Mouse (Mus musculus) spleen, adult 12 weeks (tissue): ENCODE measurements around the gene Erbb2.

Experiments
- DNase-seq: peaks from one replicate; pipeline ENCODE4 v3.0.0; 2022; ENCODE audit warnings: low spot score

Gene Erbb2

DNA sequence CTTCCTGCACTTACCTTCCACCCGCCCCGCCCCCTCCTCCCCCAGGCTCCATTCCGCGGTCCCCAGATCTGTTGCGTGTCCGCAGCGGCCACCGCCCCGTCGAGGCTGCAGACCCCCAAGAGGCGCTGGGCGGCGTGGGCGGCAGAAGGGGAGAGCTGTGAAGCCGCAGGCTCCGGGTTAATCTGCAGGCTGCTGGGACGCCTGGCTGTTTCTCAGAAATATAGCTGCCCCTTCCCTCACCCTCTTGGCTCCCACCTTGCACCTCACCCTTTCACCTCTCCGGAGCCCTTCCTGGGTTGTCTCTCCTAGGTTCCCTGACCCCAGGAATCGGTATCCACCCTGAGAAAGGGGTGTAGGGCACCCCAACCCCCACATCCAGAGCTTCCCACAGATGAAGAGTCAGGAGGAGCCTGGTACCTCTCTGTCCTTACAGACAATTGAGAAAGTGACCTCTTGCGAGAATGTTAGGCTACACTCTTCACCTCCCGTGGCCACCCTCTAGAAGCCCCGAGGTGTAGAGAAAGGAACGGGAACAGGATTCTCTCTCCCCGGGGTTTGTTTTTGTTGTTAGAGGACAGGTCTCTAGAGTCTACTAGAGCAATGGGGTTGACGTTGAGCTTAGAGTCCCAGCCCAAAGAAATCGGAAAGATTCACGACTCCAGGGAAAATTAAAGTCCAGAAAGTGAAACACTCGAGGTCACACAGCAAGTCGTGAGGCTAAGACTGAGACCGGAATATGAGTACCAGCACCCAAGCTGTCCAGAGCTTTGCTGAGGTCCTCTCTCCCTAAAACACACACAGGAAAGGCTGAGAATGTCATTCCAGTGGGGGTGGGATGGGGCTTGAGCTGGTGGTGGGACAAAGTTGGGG, 46.1 kb downstream of the Erbb2 start:
- DNase-seq: no peak

DNA sequence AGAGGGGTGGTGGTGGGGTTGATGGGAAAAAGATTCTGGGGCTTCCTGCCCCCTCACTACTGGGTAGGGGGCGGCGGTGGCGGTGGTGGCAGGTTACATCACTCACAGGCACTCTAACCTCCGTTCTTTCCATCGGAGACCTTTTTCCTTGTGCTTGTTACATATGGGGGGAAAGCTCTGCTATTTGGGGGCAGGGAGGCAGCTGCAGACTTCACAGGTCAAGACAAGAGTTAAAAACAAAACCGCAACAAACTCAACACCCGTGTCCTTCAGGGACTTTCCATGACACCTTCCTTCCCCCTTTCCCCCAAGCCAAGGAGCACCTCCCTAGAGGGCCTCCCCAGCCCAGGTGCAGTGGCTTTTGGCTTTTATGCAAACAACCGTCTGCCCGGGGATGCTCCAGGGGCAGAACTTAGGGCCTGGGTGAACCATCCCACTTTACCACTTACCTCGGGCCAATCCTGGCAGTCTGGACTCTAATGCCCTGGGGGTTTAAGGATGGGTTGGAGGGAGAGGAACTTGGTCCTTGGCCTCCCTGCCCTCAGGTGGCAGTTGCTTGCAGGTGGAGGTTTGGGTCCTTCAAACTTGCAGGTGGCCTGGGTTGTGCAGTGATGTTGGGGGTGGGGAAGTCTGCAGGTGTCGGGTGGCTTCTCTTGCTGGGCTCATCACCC, 46.9 kb downstream of the Erbb2 start:
- DNase-seq: peak; percentile 52

DNA sequence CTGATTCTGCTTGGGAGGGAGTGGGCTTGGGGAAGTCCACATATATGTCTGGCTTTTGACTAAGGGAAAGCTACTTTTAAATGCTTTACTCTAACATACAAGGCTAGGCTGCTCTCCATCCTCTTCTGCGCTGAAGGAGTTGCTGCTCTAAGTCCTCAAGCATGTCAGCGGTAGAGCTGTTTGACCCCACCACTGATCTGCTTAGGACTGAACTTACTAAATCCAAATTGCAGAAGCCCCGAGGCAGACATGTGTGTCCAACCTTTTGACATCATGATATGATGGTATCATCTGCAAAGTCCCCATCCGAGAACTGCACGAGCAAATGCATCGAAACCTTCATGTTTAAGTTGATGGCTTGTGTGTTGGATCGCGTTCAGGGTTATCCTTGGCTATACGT, 47.6 kb downstream of the Erbb2 start:
- no peak for DNase-seq

DNA sequence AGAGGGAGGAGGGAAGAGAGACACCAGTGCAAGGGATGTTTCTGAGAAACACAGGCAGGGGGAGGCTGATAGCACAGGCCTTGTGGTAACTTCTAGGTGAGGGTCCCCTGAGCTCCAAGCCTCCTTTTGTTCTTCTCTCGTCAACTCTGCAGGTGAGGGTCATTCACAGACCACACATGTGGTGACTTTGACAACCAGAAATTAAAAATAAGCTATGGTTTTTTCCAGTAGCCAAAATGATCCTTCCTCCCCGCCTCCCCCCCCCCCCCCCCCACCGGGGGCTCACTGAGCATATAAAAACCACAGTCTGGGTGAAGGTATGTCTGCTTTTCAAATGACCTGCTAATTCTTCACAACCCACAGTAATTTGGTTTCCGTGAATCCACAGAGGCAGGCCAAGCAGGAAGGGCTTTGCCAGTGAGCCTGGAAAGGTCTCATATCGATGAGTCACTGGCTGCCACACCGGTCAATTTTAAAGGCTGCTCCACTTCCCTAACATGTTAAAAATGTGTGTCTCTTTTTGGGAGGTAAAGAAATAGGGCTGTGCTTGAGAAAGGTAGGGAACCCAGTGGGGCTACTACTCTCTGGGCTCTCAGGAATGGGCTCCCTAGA, 48.9 kb downstream of the Erbb2 start:
- DNase-seq: no peak

DNA sequence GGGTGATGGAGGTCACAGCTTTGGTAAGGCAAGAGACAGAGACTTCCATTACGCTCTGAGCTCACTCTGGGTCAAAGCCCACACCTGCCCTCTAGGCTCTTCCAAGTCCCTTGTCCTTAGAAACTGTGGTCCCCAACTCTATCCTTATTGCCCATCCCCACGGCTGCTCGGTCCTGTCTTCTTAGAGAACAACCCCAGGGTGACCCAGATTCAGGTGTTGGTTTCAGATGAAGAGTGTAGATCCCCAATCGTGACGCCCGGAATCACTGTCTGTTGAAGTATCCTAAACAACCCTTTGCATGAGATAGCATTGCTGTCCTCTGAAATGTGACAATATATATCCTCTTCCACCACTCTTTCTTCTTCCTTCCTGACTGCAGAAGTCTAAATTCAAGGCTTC, 50.0 kb downstream of the Erbb2 start:
- DNase-seq: no peak

DNA sequence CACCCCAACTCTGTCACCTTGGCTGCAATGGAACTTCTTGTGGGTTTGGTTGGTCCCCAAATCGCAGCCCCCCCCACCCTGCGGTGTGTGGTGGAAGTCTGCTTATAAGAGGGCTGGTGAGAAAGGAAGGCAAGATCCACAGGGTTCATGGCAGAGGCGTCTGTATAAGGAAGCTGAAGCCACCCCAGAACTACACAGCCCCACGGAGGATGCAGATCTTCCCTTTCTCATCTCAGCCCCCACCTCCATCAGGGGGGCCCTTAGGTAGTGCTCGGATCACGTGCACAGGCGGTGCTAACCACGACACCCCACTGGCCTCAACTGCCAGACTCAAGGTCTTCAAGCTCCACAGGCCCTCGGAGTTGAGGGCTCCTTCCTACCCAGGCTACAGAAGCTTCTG, 51.6 kb downstream of the Erbb2 start:
- no peak for DNase-seq

DNA sequence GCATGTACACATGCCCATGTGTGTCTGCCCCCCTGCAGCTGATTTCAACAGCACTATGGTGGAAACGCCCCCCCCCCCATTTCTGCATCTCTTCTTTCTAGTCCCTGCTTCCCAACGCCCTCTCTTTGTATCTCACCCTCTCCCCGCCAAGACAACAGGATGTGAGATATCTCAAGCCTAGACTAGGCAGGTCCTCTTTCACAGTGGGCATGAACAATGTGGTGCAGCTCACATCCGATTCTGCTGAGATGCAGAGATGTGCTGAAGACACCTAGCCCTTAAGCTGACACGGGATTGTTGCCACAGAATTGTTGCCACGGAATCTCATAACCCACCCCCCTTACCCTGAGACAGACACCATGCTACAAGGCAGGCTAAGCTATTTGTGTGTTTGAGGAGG, 52.2 kb downstream of the Erbb2 start:
- no peak for DNase-seq

DNA sequence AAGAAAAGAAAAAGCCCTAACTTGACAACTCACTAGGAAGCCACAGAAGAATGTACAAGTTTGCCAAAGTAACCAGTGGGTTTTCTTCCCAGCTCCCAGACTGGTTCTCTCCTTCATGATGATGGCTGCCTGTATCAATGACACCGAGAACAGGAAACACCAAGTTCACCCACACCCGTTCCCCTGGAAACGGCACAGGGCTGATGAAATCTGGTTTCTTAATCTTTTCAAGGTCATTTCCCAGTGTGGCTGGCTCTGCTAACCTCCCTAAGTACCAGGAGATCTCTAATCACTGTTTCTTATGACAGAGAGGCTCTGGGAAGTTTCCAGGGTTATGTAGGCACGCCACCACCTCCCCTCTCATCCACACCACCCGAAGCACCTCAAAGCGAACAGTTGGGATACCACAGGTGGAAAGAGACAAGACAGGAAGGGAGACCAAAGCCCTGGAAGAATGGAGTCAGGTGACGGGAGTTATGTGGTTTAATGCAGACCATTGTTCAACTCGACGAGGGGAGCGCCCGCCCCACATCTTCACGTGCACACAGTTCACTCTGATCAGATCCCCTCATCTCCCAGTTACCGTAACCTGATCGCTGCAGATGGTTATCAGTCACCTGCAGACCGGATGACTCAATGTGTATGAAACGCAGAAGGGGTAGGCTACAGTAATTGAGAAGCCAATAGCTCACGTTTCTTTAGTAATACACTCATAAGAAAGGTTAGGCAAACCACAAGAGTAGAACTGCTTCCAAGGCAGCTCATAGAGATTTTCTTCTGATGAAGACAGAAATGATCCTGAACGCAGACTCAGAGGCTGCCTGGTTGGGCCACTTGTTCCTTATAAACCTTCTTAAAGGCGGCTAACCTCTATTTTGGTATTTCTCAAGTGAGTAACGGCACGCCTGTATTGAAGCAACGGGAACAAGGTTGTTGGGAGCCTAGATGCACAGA, 57.8 kb downstream of the Erbb2 start:
- DNase-seq: no peak

DNA sequence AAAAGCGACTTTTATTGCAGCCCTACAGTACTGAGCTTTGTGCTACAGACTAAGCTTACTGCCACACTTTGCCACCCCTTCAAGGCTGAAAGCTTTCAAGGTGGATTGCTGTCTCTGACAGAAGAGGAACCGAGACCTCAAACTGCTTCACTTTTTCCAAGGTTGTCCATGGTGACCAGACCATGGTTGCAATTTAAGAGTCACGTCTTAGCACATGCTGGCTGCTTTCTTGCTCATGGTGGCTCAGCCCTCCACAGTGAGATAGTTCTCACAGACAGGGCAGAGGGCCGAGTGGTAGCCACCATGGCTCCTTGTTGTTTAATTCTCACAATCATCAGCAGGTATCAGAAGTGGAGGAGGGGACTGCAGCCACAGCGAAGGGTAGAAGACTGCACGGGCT, 58.5 kb downstream of the Erbb2 start:
- DNase-seq: no peak

DNA sequence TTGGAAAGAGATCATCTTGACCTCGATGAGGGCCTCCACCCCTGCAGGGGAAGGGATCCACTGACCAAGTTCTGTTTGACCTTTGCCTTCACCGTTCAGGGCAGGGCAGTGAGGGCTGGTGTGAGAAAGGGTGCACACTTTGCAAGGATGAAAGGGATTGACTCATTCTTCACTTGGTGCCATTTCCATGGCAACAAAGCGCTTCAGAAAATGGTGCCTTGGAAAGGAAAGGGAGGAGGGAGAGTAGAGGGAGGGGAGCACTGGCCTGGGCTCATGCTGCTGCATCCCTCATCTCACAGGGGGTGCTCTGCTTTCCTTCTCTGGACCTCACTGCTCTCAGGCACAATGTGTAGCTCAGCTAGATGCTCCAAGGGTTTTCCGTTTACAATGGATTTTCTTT, 60.4 kb downstream of the Erbb2 start:
- no peak for DNase-seq

DNA sequence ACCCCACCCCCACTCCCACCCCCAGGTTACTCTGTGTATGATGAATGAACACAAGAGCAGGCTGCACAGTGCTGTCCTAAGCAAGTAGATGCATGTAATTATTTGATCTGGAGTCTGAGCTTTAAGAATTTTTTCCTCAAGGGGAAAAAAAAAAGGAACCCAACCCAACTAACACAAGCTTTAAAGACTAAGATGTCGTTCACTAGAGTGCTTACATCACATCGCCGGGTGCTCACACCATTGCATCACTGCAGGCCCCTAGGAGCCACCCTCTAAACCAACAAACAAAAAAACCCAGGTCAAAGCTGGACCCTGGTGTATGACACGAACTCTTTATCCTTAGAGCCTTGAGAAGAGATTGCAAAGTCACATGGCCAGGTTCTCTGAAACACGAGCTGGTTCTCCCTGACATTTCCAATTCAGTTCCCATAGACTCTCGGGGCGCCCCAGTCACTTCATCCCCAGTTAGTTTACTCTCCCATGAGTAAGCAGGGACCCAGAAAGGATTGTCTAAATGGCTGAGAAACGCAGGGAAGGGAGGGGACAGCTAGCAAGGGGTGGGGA, 61.7 kb downstream of the Erbb2 start:
- DNase-seq: no peak

DNA sequence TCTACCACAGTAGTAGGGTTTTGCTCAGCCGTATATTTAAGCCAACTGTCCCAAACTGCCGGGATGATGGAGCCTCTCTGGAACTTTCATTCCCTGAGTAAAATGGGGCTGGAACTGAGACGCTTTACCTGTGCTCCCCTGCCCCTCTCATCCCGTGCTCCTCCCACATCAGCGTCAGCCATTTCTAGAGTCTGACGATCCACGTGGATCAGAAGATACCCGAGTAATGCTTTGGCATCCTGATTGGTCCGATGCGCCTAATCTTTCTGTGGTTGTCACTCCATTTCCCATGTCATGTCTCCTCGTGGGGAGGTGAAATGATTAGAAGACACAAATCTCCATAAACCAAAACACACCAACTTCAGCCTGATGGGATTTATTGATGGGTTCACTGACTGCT, 62.7 kb downstream of the Erbb2 start:
- DNase-seq: no peak

DNA sequence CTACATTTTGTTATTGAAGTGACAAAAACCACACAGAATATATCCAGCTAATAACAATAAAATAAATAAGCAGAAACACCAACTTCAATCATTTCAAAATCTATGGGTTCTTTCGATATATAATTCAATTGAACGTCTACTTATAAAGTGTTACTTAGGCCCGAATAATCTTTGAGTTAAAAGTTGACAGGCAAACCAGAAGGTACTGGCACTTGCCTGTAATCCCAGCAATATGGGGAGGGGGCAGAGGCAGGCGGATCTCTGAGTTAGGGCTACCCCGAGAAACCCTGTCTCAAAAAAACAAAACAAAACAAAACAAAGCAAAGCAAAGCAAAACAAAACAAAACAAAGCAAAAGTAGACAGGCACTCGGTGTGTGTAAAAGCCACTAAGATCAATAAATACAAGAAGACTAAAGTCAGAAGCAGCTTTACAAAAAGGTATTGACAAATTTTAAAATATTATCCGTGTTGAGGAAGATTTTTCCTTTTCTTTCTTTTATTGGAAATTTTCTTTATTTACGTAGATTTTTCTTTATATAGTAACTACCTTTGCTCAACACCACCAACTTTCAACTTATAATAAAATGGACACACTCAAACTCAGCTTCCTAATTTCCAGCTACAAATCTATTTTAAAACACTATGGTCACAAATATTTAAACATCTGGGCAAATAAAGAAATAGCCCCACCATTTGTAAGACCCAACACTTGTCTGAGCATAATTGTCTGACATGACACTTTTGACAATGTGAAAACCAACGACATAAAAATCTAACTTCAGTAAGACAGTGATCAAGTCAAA, 63.6 kb downstream of the Erbb2 start:
- no peak for DNase-seq

DNA sequence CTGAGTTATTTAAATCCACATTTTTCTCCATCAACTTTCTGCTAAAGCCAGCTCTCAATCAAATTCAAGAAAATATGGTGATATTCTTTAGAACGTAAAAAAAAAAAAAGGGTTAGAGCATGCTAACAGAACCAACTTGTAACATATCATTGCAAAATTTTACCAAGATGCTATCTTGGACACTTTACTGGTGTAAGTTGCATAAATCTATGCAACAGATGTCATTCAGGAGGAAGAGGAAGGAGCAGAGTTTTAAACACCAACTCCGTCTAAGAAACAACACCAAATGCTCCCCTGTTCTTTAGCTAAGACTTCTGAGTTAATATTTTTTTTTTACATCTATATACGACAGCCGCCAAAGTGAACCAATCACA, 64.2 kb downstream of the Erbb2 start:
- no peak for DNase-seq

DNA sequence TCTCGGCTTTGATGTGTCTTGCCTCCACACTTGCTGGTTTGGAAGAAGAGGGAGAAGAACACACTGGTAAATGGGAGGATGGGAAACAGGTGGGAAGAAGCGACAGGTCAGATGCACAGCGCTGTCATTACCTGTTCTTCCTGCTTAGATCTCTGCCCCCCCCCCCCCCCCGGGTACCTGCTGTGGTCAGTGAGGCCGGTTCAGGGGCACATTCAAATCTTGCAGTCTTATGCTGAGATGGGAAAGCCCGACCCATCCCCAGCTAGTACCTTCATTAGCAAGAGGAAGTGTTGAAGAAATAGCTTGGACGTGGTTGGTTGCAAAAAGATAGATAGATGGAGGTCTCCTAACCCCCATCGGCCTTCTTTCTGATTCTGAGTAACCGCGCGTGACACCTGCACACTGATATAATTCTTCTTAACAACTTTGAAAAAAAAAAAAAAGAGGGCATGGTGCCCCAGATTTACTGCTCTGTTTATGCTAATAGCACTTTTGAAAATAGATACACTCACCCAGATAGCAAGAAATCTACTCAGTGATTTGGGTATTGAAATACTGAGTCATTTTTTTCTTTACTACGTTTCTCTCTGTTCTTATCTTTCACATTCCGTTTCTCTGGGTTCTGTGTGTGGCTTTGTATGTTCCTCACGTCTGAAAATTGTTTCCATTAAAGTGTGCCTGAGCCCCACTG, 64.9 kb downstream of the Erbb2 start:
- DNase-seq: no peak

DNA sequence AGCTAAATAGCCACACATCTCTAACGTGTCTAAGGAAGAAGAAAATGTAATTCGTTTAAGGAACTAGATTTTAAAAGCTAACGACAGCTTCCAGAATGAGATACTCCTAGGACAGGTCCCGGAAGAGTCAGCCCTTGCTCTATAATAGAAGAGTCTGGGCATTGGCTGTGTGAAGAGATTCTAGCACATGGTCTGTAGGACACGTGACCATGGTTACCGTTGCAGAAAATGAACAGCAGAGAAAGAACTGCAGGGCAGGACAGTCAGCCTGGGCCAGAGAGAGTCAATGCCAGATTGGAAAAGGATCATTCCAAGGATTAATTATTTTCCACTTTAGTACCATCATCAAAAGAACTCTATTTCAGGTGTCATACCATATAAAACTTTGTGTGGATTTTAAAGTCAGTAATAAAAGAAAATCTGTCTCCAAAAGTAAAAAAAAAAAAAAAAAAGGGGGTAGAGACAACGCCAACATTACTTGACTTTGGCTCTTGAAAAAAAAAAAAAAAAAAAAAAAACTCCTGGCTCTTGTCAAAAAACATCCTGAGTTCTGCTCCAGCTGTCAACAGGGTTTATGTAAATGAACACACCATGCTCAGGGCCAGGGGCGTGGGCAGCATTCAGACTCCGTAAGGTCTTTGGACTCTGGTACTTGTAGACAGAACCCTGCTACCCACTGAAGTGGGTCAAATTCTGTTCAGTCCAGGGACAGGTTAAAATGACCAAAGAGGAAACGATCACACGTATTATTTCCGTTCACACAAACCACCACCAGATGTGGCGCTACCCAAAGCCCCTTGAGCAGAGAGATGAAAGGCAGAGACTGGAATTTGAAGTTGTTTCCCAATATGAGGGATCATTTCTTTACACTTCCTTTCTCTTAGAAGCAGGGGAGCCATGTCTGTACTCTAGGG, 67.0 kb downstream of the Erbb2 start:
- DNase-seq: no peak

DNA sequence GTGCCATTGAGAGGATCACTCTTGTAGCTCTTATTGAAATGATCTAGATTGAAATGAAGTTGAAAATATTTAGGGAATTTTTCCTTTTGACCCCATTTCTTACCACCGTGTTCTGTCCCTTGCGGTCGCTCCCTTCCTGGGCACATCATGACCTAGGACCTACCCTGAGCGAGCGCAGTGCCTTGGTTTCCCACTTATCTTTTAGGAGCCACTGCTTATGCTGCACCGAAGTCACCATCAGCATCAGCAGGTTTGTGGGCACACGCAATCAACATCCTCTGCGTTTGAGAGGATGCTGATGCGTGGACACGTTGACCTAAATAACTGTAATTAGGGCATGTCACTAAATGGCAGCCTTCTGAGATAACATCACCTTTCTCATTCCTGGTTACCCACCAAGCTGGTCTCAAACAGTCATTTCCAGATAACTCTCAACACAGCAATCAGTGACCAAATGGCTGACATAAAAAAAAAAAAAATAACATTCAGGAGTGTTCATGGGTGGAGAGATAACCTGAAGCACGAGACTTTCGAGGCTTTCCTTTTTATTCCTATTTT, 67.7 kb downstream of the Erbb2 start:
- DNase-seq: no peak

DNA sequence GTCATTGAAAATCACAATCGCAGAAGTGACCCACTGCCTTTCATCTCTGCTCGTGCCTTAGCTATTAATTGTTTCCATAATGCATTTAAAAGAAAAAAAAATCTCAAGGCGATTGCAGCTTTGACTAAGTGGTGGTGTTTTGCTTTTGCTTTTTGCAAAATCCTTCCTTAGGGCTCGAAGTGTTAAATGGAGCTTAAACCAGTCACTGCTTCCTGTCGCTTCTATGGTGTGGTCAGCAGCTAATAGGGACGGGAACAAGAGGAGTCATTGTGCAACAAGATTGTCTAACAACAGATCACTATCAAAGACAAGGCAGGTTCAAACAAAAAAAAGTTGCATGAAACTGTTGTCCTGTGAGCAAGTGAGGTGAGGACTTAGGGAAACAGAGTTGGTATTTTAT, 69.0 kb downstream of the Erbb2 start:
- DNase-seq: no peak

DNA sequence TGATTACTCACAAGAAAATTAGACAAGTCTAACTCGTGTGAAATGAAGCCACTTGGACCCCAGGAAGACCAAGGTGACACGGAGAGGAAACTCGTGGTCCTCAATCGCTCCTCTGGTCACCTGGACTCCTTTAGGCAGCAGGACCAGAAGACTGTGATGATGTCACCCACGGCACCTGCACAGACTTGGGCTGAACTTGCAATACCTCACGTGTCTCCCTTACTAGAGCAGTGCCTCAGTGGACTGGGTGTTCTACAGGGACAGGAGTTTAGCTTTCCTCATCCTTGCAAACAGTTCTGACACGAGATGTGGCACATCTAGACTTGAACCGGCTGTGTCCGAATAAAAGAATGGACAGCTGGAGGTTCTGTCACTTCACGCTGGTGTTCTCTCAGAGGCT, 69.8 kb downstream of the Erbb2 start:
- DNase-seq: no peak
